Mouse (Mus musculus): ENCODE measurements around the gene Tada3.

DNA sequence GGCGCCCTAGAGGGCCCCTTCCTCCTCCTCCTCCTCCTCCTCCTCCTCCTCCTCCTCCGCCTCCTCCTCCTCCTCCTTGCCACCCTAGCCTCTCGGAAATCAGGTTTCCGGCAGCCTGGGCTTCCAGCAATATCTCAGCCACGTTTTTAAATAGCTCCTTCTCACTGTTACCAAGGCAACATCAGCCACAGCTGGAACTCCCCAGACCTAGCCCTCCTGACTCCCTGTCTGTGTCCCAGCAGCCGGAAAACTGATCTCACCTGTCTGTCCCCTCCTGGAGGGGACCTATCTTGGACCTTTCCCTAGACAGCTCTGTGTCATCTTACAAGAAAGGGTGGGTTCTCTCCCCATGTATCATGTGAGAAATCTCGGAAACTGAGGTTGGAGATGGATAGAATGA lies 35.4 kb downstream of the Tada3 start:
- TF ChIP-seq CTCF (IDR thresholded peaks at IDR 0.05; ENCODE audit: borderline replicate concordance, control insufficient read depth, extremely low read depth, insufficient read depth, low read length, poor library complexity) (no peak), POLR2A (IDR thresholded peaks at IDR 0.05; ENCODE audit: control insufficient read depth, extremely low read depth, insufficient read depth, low read length, poor library complexity) (no peak)
